In the genomic region with DNA sequence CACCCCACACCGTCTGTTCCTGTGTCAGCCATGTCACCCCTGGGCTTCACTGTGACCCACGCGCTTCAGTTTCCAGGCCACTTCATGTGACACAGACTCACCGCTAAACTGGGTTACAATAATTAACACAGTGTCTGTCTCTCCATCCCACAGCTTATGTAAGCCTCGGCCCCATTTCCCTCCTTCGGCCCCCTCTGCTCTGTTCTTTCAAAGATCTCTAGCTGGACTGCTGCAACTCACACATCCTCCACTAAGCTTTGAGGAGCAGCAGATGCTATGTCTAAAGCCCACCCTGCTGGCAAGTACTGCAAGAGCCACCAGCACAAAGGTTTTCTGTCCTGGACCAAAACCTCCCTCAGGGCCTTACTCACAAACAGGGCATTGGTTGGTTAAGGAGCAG, we compare ENCODE assay signal across 22 mouse cellular contexts. TPM values are rescaled to one million over a fixed set of nuclear protein-coding genes. Genes with fewer than 3 reads are reported as not detected.
DNase-seq lines count a peak whose midpoint lies in the region; ATAC-seq and TF ChIP-seq lines count a peak whose summit lies in the region.
"Had no signal": no experiment of that assay in that cellular context is flagged by ENCODE, and none has a peak within 500 bp of the region (broad histone marks: within the 10 kb centered on the region; RNA-seq: fewer than 3 reads in every experiment).

No protein-coding gene starts in this region.

- DNase-seq in frontal cortex, postnatal 25 days (ENCODE audit: low spot score in 2 of 2), result no peak
- no peak for DNase-seq in layer of hippocampus, adult 2 months (ENCODE audit: low spot score in 2 of 2)
- no peak for DNase-seq in layer of hippocampus, postnatal 14 days (ENCODE audit: low spot score in 2 of 2)
- DNase-seq in brain, adult 2 months (ENCODE audit: low read depth, low spot score), result peak; percentile 49
- peak; percentile 59 for DNase-seq in retina, embryonic 14.5 days (ENCODE audit: low spot score)
- DNase-seq: adrenal gland, adult 8-10 months; B cell, adult 2 months; cerebellum, postnatal 25 days; gastrocnemius, postnatal 14 days; heart, postnatal 14 days; kidney, adult 2 months; kidney, postnatal 4 days; lung, embryonic 14.5 days; lung, postnatal 14 days; thymus, postnatal 4 days had no signal

- no peak overlapping the region for H3K4me3 ChIP-seq in layer of hippocampus, adult 2 months
- H3K4me3 ChIP-seq: forebrain, embryonic 15.5 days; limb, embryonic 12.5 days; liver, embryonic 15.5 days; midbrain, embryonic 13.5 days; neural tube, embryonic 15.5 days had no signal

- peak; percentile 31 for TF ChIP-seq CTCF in layer of hippocampus, adult 2 months (conservative IDR thresholded peaks at IDR 0.05)

- H3K27ac ChIP-seq in layer of hippocampus, adult 2 months, result 0 out of 2 replicates have a peak overlapping the region, but pooled peaks have one; percentile 53
- H3K27ac ChIP-seq: forebrain, embryonic 15.5 days; limb, embryonic 12.5 days; liver, embryonic 15.5 days; midbrain, embryonic 13.5 days; neural tube, embryonic 15.5 days had no signal

- peak; percentile 31; the same call in 1 of the 2 replicates for ATAC-seq in frontal cortex, adult (ENCODE audit: low TSS enrichment)
- ATAC-seq in CD4-positive, CD25-positive, alpha-beta regulatory T cell, adult 4 months, result no peak
- ATAC-seq: forebrain, embryonic 15.5 days; midbrain, embryonic 13.5 days had no signal

RNA-seq across cellular contexts. Expression of gene Nacc2, which starts 7.8 kb away (rescaled TPM):
- total RNA-seq in layer of hippocampus, adult 2 months (2021), result 10 to 100 TPM; 59.8 to 61.4 TPM
- 10 to 100 TPM; 58.1 to 58.9 TPM for total RNA-seq in layer of hippocampus, postnatal 14 days (2021)
- under 1 TPM; 0.44 to 0.75 TPM for polyA plus RNA-seq in CD4-positive, CD25-positive, alpha-beta regulatory T cell, adult 4 months (2017; shearing (Covaris generic))

Comparison
In these comparisons a context has a peak if more than half of its experiments do, and no peak if none do; other contexts are left out.
1. DNase-seq: peak in brain, adult 2 months (single experiment) and retina, embryonic 14.5 days (single experiment); none in frontal cortex, postnatal 25 days (0 of 2), layer of hippocampus, adult 2 months (0 of 2) and layer of hippocampus, postnatal 14 days (0 of 2).